Mouse (Mus musculus) intestine, embryonic 15.5 days (tissue): ENCODE data around the gene Ovgp1. TPM values are rescaled to one million over a fixed set of nuclear protein-coding genes. Genes with fewer than 3 reads are reported as not detected.

ENCODE experiments used
- ATAC-seq: fragments of 200-750 bp; cut with Nextera tagmentation; 2 replicates; pipeline ENCODE4 v1.8.0; 2017; ENCODE audit warnings: moderate TSS enrichment, moderate library complexity
- H3K27ac ChIP-seq: fragments of 300-500 bp; sonication (generic); 2 replicates; pipeline ENCODE4 v1.5.1; 2015; ENCODE audit warnings: mild to moderate bottlenecking, inconsistent platforms
- H3K27me3 ChIP-seq: fragments of 300-500 bp; sonication (generic); replicated peaks from 2 replicates; pipeline ENCODE4 v1.6.1; 2015; ENCODE audit warnings: inconsistent platforms
- H3K36me3 ChIP-seq: fragments of 300-500 bp; sonication (generic); 2 replicates; pipeline ENCODE4 v1.6.1; 2015; ENCODE audit warnings: inconsistent platforms
- H3K4me1 ChIP-seq: fragments of 300-500 bp; sonication (generic); replicated peaks from 2 replicates; pipeline ENCODE4 v1.6.1; 2015; ENCODE audit warnings: inconsistent platforms
- H3K4me2 ChIP-seq: fragments of 300-500 bp; sonication (generic); replicated peaks from 2 replicates; pipeline ENCODE4 v1.6.1; 2015; ENCODE audit warnings: mild to moderate bottlenecking, inconsistent platforms
- H3K4me3 ChIP-seq: fragments of 300-500 bp; sonication (generic); replicated peaks from 2 replicates; pipeline ENCODE4 v1.5.1; 2015; ENCODE audit warnings: inconsistent platforms
- H3K9ac ChIP-seq: fragments of 300-500 bp; sonication (generic); 2 replicates; pipeline ENCODE4 v1.6.1; 2015; ENCODE audit warnings: inconsistent platforms
- H3K9me3 ChIP-seq: fragments of 300-500 bp; sonication (generic); 2 replicates; pipeline ENCODE4 v1.6.1; 2016; ENCODE audit warnings: inconsistent platforms
- WGBS: fragments of 180-500 bp; shearing (Covaris S2); methylation state at CpG from one replicate; pipeline ENCODE4 v1.1.7; 2015; 5-methylcytosine and 5-hydroxymethylcytosine counted together
- polyA plus RNA-seq: library from polyadenylated mRNA; unstranded; fragments of >200 nt; fragmentation: Nextera tagmentation; extraction: Ambion mirVana; gene quantifications from 2 replicates; pipeline ENCODE4 v1.2.1, GENCODE M21; 2015

Ovgp1 gene
- polyA plus RNA-seq, result 0.67 and 0.97 TPM in 2 replicates

DNA sequence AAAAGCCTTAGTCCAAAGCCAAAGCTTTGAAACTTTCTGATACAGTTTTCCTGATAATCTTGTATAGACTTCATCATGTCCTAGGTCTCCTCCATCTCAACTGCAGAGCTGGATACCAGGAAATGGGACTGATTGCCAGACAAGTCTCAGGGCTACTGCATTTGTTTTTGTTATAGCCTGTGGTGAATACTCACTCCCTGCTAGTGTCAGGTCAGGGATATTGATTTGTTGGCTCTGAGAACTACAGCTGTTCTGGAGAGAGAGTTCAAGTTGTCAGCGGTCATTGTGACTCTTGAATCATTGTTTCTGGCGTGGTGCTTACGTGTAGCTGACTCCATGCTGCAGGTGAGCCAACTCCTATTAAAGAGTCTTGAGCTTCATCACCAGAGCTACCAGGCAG is at the start of gene Ovgp1:
Gene Ovgp1 (plus strand): TSS at position 301 of the 400 bp plus-strand sequence.
- Histone ChIP-seq H3K27ac (no peak within 1 kb of the TSS), H3K27me3 (no peaks in the 10 kb centered on the region), H3K4me1 (no peaks in the 10 kb centered on the region), H3K4me2 (no peak within 1 kb of the TSS), H3K4me3 (no peak within 1 kb of the TSS), H3K9me3 (no peaks in the 10 kb centered on the region), H3K36me3 (peaks cover 10% of the 10 kb centered on the region), H3K9ac (no peak within 1 kb of the TSS)
- no peak for ATAC-seq
- WGBS, result 79% methylated on average over 3 of the region's 3 CpGs

DNA sequence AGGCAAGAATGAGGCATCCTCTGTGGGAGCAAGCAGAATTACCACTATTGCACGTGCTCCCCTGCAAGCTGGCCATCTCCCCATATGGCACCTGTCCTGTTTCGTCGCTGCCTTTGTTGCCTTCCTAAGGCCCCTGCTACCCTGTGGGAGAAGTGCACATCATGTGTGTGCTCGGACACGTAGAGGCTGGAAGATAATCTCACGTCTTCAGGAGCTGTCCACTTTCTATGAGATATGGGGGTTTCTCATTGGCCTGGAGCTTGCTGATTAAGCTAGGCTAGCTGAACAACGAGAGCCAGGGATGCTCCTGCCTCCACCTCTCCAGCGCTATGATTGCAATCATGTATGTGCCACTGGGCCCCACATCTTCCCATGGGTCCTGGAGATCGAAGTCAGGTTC is 48.9 kb upstream of the Ovgp1 start:
- Histone ChIP-seq H3K4me2 (no peak overlapping the region), H3K4me1 (no peaks in the 10 kb centered on the region), H3K9me3 (no peaks in the 10 kb centered on the region), H3K27ac (no peak overlapping the region), H3K4me3 (no peak overlapping the region), H3K27me3 (no peaks in the 10 kb centered on the region), H3K9ac (no peak overlapping the region), H3K36me3 (no peaks in the 10 kb centered on the region)
- ATAC-seq, result no peak
- WGBS, result 82% methylated on average over 9 of the region's 9 CpGs

DNA sequence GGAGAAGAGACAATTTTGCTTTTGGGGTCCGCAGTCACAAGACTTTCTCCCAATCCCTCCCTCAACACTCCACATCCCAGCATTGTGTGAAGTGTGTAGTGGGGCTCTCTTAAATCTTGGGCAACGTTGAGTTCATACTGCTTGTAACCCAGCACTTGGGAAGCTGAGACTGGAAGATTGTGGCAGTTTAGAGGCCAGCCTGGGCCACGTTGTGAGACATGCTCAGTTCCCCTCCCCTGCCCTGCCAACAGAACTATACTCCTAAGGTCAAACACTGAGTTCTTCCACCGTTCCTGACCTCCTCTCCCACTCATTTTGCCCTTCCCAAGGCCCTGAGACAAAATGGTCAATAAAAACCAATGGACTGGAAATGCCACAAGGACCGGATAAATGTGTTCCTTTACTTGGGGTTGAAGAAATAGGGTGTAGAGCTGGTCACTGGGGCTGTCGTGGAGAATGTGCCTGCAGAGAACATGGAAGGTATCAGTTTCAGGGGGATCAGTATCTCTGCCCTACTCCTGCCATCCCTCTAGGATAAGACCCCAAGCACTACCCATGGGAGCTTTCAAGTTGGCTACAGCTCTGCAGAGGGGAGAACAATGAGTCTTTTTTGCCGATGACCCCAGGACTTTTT is 45.8 kb upstream of the Ovgp1 start:
- no peak overlapping the region for H3K4me3 ChIP-seq
- 79% methylated on average over 7 of the region's 7 CpGs for WGBS
- no peaks in the 10 kb centered on the region for H3K9me3 ChIP-seq
- H3K4me2 ChIP-seq, result no peak overlapping the region
- no peak for ATAC-seq
- no peaks in the 10 kb centered on the region for H3K27me3 ChIP-seq
- H3K9ac ChIP-seq, result no peak overlapping the region
- no peaks in the 10 kb centered on the region for H3K36me3 ChIP-seq
- H3K4me1 ChIP-seq, result no peaks in the 10 kb centered on the region
- no peak overlapping the region for H3K27ac ChIP-seq

DNA sequence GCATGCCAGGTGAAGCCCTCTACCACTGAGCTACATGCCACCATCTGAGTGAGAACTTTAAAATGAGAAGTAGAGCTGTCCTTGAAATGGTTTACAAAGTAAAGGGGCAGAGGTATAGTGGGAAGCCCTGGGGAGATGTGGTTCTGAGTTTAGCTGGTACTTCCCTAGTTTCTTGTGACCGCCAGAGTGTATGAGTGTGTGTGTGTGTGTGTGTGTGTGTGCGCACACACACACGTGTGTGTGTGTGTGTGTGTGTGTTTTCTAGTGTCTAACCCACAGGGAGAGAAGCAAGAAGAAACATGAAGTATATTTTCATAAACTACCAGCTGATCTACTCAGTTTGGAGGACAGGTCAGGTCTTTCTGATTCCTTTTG is 45.3 kb upstream of the Ovgp1 start:
- Histone ChIP-seq H3K4me3 (no peak overlapping the region), H3K9ac (no peak overlapping the region), H3K27me3 (no peaks in the 10 kb centered on the region), H3K36me3 (no peaks in the 10 kb centered on the region), H3K4me1 (no peaks in the 10 kb centered on the region), H3K4me2 (no peak overlapping the region), H3K27ac (no peak overlapping the region), H3K9me3 (no peaks in the 10 kb centered on the region)
- no peak for ATAC-seq
- WGBS, result 84% methylated on average over 3 of the region's 3 CpGs

DNA sequence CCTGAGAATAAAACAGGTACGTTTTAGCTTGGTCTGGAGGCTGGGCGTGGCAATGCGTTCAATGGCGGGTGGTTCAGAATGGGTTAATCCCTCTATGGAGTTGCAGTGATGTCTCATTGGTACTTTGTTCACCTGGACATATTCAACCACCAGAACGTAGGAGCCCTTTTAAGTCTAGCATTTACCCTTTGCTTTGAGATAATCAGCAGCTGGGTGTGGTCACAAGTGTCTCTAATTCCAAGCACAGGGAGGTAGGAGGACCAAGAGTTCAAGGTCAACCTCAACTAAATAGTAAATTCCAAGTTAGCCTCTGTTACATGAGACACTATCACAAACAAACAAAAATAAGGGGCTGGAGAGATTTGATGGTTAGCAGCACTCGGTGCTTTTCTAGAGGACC is 44.7 kb upstream of the Ovgp1 start:
- H3K4me3 ChIP-seq, result no peak overlapping the region
- no peak overlapping the region for H3K9ac ChIP-seq
- no peaks in the 10 kb centered on the region for H3K36me3 ChIP-seq
- H3K9me3 ChIP-seq, result no peaks in the 10 kb centered on the region
- WGBS, result 79% methylated on average over 6 of the region's 6 CpGs
- H3K4me1 ChIP-seq, result no peaks in the 10 kb centered on the region
- no peak overlapping the region for H3K4me2 ChIP-seq
- no peak for ATAC-seq
- no peaks in the 10 kb centered on the region for H3K27me3 ChIP-seq
- no peak overlapping the region for H3K27ac ChIP-seq

DNA sequence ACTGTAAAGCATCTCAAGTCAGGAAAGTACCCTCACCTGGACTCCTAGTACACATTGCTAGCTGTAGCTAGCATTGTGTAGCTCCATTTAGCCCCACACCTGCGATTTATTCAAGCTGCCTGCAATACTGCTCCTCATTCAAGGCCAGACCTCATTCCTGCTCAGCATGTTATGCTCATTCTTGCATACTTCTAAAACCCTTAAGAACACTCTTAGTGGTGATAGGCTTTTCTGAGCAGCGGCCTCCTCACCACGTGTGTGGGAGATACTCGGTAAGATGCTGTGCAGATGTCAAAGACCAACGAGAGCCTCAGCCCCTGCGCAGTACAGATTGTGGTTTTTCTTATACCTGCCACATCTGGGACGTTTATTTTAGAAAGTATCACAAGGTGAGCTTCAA is 43.7 kb upstream of the Ovgp1 start:
- Histone ChIP-seq H3K9me3 (no peaks in the 10 kb centered on the region), H3K36me3 (no peaks in the 10 kb centered on the region), H3K4me1 (no peaks in the 10 kb centered on the region), H3K9ac (no peak overlapping the region), H3K4me3 (no peak overlapping the region), H3K4me2 (no peak overlapping the region), H3K27me3 (no peaks in the 10 kb centered on the region), H3K27ac (no peak overlapping the region)
- ATAC-seq, result no peak
- WGBS, result 82% methylated on average over 7 of the region's 7 CpGs

DNA sequence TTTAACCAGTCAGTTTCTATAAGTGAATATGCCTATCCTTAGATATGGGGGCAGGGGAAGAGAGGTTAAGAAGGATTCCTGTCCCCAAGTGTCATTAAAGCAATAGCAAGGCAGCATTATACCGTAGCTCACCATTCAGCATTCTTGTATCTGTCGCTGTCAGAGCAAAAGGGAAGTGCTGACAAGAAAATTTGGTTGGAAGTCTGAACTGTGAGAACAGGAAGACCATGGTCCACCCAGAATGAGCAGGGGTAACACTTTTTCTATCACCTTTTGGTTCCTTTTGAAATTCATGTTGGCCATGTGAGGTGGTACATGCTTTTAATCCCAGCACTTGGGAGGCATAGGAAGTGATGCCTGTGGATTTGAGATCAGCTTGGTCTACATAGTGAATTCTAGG is 42.4 kb upstream of the Ovgp1 start:
- Histone ChIP-seq H3K4me2 (no peak overlapping the region), H3K27me3 (no peaks in the 10 kb centered on the region), H3K9me3 (no peaks in the 10 kb centered on the region), H3K27ac (no peak overlapping the region), H3K4me3 (no peak overlapping the region), H3K4me1 (no peaks in the 10 kb centered on the region), H3K9ac (no peak overlapping the region), H3K36me3 (no peaks in the 10 kb centered on the region)
- WGBS, result 76% methylated on average over 2 of the region's 2 CpGs
- ATAC-seq, result no peak

DNA sequence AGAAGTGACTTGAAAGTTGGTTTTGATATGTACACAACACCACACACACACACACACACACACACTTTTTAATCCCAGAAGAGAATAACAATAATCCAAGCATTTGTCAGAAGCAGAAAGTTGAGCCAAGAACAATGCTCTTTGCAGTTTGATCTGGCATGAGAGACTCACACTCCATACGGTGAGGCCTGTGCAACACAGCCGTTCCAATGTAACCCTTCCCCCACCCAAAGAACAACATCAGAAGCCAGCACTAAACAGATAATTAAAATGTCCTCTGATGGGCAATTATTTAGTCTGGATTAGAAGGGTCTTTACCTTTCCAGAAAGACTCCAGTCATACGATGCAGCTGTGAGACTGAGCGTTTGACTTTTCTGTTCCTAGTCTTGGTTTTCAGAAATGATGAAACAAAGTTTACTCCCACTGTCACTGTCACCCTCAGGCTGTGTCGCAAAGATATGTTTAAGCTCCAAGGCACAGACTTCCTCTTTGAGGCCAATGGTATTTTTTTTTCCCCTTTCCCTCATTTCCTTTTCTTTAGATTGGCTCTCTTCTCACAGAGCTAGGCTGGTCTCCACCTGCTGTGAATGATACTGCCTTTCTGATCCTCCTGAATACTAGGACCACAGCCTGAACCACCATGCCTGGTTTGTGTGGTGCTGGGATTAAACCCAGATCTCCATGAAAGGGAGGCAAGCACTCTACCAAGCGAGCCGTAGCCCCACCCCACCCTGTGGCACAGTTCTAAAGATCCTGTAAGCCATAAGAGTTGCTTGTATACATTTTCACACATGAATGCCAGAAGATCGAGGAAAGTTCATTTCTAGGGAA is 41.1 kb upstream of the Ovgp1 start, which contains the start of gene I830077J02Rik:
Gene I830077J02Rik (minus strand): TSS at position 425 of the 832 bp plus-strand sequence.
- no peak within 1 kb of the TSS for H3K9ac ChIP-seq
- 85% methylated on average over 8 of the region's 8 CpGs for WGBS
- ATAC-seq, result no peak
- no peak within 1 kb of the TSS for H3K4me2 ChIP-seq
- no peaks in the 10 kb centered on the region for H3K36me3 ChIP-seq
- H3K4me3 ChIP-seq, result no peak within 1 kb of the TSS
- no peaks in the 10 kb centered on the region for H3K27me3 ChIP-seq
- no peaks in the 10 kb centered on the region for H3K9me3 ChIP-seq
- H3K27ac ChIP-seq, result no peak within 1 kb of the TSS
- H3K4me1 ChIP-seq, result no peaks in the 10 kb centered on the region

DNA sequence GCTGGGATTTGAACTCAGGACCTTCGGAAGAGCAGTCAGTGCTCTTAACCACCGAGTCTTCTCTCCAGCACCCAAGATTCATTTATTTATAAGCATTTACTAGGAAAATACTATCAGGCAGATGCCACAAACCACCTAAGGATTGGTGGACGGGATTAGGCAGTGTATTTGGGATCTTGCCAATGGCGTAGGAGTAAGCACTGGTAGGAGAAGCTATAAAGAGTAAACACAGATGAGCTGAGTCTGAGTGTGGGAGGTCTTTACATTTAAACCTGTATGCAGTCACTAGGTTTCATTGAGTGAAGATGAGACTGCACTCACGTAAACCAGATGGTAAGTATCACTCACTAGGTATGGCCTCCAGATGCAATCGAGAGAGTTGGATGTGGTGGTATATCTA is 39.6 kb upstream of the Ovgp1 start:
- H3K4me2 ChIP-seq, result no peak overlapping the region
- no peaks in the 10 kb centered on the region for H3K9me3 ChIP-seq
- no peak overlapping the region for H3K4me3 ChIP-seq
- 87% methylated on average over 6 of the region's 6 CpGs for WGBS
- no peaks in the 10 kb centered on the region for H3K4me1 ChIP-seq
- no peak overlapping the region for H3K27ac ChIP-seq
- H3K27me3 ChIP-seq, result no peaks in the 10 kb centered on the region
- no peak overlapping the region for H3K9ac ChIP-seq
- ATAC-seq, result no peak
- no peaks in the 10 kb centered on the region for H3K36me3 ChIP-seq

DNA sequence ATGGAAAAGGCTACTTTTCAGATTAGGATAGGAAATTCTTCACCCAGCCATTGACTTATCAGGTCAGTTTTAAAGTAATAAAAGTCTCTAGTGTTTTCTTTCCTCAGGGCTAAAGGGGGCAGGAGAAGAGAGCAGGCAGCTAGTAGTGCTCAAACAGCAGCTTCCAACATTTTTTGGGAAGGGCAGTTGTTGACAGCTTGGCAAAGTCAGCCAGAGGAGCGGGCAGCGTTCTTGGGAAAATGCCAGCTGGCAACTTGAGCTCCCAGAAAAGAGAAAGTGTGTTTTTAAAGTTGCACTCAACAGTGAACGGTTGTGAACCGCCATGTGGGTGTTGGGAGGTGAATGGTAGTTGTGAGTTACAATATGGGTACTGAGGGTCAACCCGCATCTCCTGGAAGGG is 38.5 kb upstream of the Ovgp1 start:
- no peaks in the 10 kb centered on the region for H3K9me3 ChIP-seq

DNA sequence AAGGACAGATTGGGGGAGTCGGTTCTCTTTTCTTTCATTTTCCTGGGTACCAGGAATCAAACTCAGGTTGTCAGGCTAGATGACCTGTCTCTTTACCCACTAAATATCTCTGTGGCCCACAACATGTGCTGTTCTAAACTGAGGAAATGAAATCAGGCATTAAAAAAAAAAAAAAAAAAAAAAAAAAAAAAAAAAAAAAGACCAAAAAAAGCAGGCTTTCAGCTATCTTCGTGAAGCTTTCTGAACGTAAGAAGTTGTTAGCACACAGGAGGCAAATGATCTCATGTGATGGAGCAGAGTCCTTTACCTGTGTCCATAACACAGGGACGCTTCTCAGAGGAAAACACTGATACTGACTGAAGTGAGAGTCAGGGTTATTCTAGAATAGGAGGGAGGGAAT is 37.4 kb upstream of the Ovgp1 start:
- H3K4me1 ChIP-seq, result no peaks in the 10 kb centered on the region
- no peaks in the 10 kb centered on the region for H3K27me3 ChIP-seq
- H3K4me2 ChIP-seq, result no peak overlapping the region
- H3K9ac ChIP-seq, result no peak overlapping the region
- no peak for ATAC-seq
- no peak overlapping the region for H3K4me3 ChIP-seq
- no peaks in the 10 kb centered on the region for H3K9me3 ChIP-seq
- H3K27ac ChIP-seq, result no peak overlapping the region
- 83% methylated on average over 4 of the region's 4 CpGs for WGBS
- H3K36me3 ChIP-seq, result peaks cover 4% of the 10 kb centered on the region

More for the DNA sequence above, 38.5 kb upstream of the Ovgp1 start:
- H3K27me3 ChIP-seq, result no peaks in the 10 kb centered on the region
- no peak overlapping the region for H3K9ac ChIP-seq
- no peak overlapping the region for H3K4me3 ChIP-seq
- 86% methylated on average over 5 of the region's 5 CpGs for WGBS
- no peak overlapping the region for H3K27ac ChIP-seq
- ATAC-seq, result no peak
- no peak overlapping the region for H3K4me2 ChIP-seq
- H3K4me1 ChIP-seq, result no peaks in the 10 kb centered on the region
- H3K36me3 ChIP-seq, result no peaks in the 10 kb centered on the region; the same call in 1 of the 2 replicates

DNA sequence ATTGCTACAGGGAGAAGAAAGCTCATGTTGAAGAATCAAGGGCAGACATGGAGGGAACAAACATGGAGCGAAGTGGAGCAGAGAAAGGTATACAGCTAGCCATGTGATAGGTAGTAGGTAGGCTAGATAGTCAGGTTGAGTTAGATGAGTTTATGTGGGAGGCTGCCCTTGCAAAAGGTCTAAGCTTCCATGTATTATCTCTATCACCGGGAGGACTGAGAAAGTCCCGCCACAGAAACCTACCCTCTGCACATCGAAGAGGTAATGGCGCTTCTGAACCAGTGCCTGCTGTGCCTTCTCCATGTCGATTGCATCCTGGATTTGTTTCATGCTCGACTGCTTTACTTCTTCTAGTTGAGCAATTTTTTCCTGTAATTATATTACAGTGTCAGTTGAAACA is 22.2 kb upstream of the Ovgp1 start:
- no peak overlapping the region for H3K4me3 ChIP-seq
- H3K27ac ChIP-seq, result no peak overlapping the region
- H3K4me1 ChIP-seq, result no peaks in the 10 kb centered on the region
- ATAC-seq, result no peak
- H3K9me3 ChIP-seq, result no peaks in the 10 kb centered on the region
- no peaks in the 10 kb centered on the region for H3K27me3 ChIP-seq
- no peak overlapping the region for H3K9ac ChIP-seq
- peaks cover 27% of the 10 kb centered on the region for H3K36me3 ChIP-seq
- WGBS, result 93% methylated on average over 7 of the region's 7 CpGs
- no peak overlapping the region for H3K4me2 ChIP-seq

DNA sequence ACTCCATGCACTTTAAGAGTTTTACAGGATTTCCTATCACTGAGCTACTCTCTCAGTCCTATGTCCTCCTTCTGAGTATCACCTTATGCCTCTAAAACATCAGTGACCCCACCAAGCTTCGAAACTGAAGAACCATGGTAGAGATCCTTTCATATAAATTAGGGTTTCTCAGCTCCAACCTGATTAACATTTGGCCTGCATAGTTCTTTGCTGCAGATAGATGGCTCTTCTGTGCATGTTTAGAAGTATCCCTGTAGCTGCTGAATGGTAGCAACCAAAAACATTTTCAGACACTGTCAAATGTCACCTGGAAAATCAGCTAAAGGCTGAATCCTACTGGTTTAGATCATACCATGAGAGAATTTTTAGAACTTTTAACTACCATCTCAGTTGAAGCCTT is 16.3 kb upstream of the Ovgp1 start:
- Histone ChIP-seq H3K36me3 (peaks cover 16% of the 10 kb centered on the region), H3K4me1 (peaks cover 12% of the 10 kb centered on the region; the same call in 1 of the 2 replicates), H3K9ac (no peak overlapping the region), H3K4me2 (peak overlapping the region; percentile 61; the same call in 1 of the 2 replicates), H3K9me3 (no peaks in the 10 kb centered on the region), H3K27ac (no peak overlapping the region), H3K4me3 (no peak overlapping the region), H3K27me3 (no peaks in the 10 kb centered on the region)
- no peak for ATAC-seq
- 96% methylated on average over 1 of the region's 1 CpGs for WGBS
